Mouse (Mus musculus) cerebellum, adult 9-10 months (tissue): Measurements from ENCODE around the gene Cnksr2.

Experiments used
- DNase-seq: peaks from one replicate; pipeline ENCODE4 v3.0.0; 2022

Cnksr2 gene

GRCm38 (mm10) chrX:158043057-158043843, at the start of gene Cnksr2:
TSS of gene Cnksr2 (minus strand) at chrX:158043294.
- DNase-seq: peak; percentile 67

- no peak for DNase-seq
These were observed 698 bp upstream of the Cnksr2 start for GRCm38 (mm10) chrX:158043844-158044140.

GRCm38 (mm10) chrX:158042255-158043056, 638 bp downstream of the Cnksr2 start:
- peak; percentile 57 for DNase-seq

GRCm38 (mm10) chrX:158041703-158042102, 1.4 kb downstream of the Cnksr2 start:
- DNase-seq: peak; percentile 65

- peak; percentile 52 for DNase-seq
These were observed 91.4 kb downstream of the Cnksr2 start for GRCm38 (mm10) chrX:157951698-157952097.

GRCm38 (mm10) chrX:157949256-157949655, 93.8 kb downstream of the Cnksr2 start:
- DNase-seq: peak; percentile 73

GRCm38 (mm10) chrX:157945121-157945520, 98.0 kb downstream of the Cnksr2 start:
- peak; percentile 55 for DNase-seq

- peak; percentile 40 for DNase-seq
These were observed 106.5 kb downstream of the Cnksr2 start for GRCm38 (mm10) chrX:157936611-157937010.

GRCm38 (mm10) chrX:157920093-157920492, 123.0 kb downstream of the Cnksr2 start:
- peak; percentile 86 for DNase-seq

GRCm38 (mm10) chrX:157829983-157830382, 213.1 kb downstream of the Cnksr2 start:
- no peak for DNase-seq

- peak; percentile 66 for DNase-seq
These were observed 224.2 kb downstream of the Cnksr2 start for GRCm38 (mm10) chrX:157818921-157819260.

- no peak for DNase-seq
These were observed 224.7 kb downstream of the Cnksr2 start, which contains the start of gene Klhl34 for GRCm38 (mm10) chrX:157818207-157818920. TSS of gene Klhl34 (plus strand) at chrX:157818435.

- DNase-seq: peak; percentile 63
These were observed 225.4 kb downstream of the Cnksr2 start for GRCm38 (mm10) chrX:157817571-157818206.

- no peak for DNase-seq
These were observed 233.4 kb downstream of the Cnksr2 start for GRCm38 (mm10) chrX:157809721-157810120.

- DNase-seq: no peak
These were observed 241.4 kb downstream of the Cnksr2 start for GRCm38 (mm10) chrX:157801669-157802068.
